Mouse (Mus musculus) embryonic facial prominence, embryonic 12.5 days (tissue): ENCODE data around the gene Hist2h3c1. TPM values are rescaled to one million over a fixed set of nuclear protein-coding genes. Genes with fewer than 3 reads are reported as not detected.
A peak's percentile ranks its signal among the peaks of the same experiment; 100 is the strongest.
"Not testable (repeated sequence)": the region's sequence is repeated elsewhere in the genome, so short reads cannot be mapped to it uniquely, and the experiment has no call there.

Source experiments
- ATAC-seq: fragments of 200-750 bp; cut with Nextera tagmentation; 2 replicates; pipeline ENCODE4 v1.8.0; 2017; ENCODE audit not compliant: insufficient number of reproducible peaks, insufficient read depth, low FRiP score, low TSS enrichment
- H3K27ac ChIP-seq: fragments of 300-500 bp; sonication (generic); 2 replicates; pipeline ENCODE4 v1.5.1; 2016; ENCODE audit warnings: mild to moderate bottlenecking
- H3K27me3 ChIP-seq: fragments of 300-500 bp; sonication (generic); 2 replicates; pipeline ENCODE4 v1.6.1; 2016; ENCODE audit warnings: mild to moderate bottlenecking, moderate library complexity
- H3K36me3 ChIP-seq: fragments of 300-500 bp; sonication (generic); 2 replicates; pipeline ENCODE4 v1.6.1; 2016; ENCODE audit warnings: mild to moderate bottlenecking
- H3K4me1 ChIP-seq: fragments of 300-500 bp; sonication (generic); 2 replicates; pipeline ENCODE4 v1.6.1; 2016
- H3K4me2 ChIP-seq: fragments of 300-500 bp; sonication (generic); replicated peaks from 2 replicates; pipeline ENCODE4 v1.6.1; 2016; ENCODE audit warnings: mild to moderate bottlenecking, moderate library complexity
- H3K4me3 ChIP-seq: fragments of 300-500 bp; sonication (generic); 2 replicates; pipeline ENCODE4 v1.5.1; 2016; ENCODE audit warnings: mild to moderate bottlenecking
- H3K9ac ChIP-seq: fragments of 300-500 bp; sonication (generic); 2 replicates; pipeline ENCODE4 v1.6.1; 2016; ENCODE audit warnings: mild to moderate bottlenecking, moderate library complexity
- H3K9me3 ChIP-seq: fragments of 300-500 bp; sonication (generic); 2 replicates; pipeline ENCODE4 v1.6.1; 2016; ENCODE audit warnings: mild to moderate bottlenecking, moderate library complexity
- WGBS: fragments of 180-500 bp; shearing (Covaris S2); methylation state at CpG from one replicate; pipeline ENCODE4 v1.1.7; 2016; 5-methylcytosine and 5-hydroxymethylcytosine counted together
- polyA plus RNA-seq: library from polyadenylated mRNA; unstranded; fragments of >200 nt; fragmentation: Nextera tagmentation; extraction: Ambion mirVana; gene quantifications from 2 replicates; pipeline ENCODE4 v1.2.1, GENCODE M21; 2016

The Hist2h3c1 gene
- polyA plus RNA-seq, 1 experiment from 2014 or later: 0.83 TPM

- no peak for ATAC-seq
- 71% methylated on average over 4 of the region's 4 CpGs for WGBS
- peak overlapping the region; percentile 85 for H3K27ac ChIP-seq
- H3K27me3 ChIP-seq: no peaks in the 10 kb centered on the region
- H3K9ac ChIP-seq: peak overlapping the region; percentile 70
- H3K4me3 ChIP-seq: peak overlapping the region; percentile 50
- no peaks in the 10 kb centered on the region for H3K9me3 ChIP-seq
- H3K4me2 ChIP-seq: peak overlapping the region; percentile 69
- no peaks in the 10 kb centered on the region for H3K36me3 ChIP-seq
- peaks cover 19% of the 10 kb centered on the region for H3K4me1 ChIP-seq
Observed at GRCm38 (mm10) chr3:96236834-96237334, 9.6 kb upstream of the Hist2h3c1 start.

GRCm38 (mm10) chr3:96237335-96237903 lies 9.1 kb upstream of the Hist2h3c1 start:
- no peaks in the 10 kb centered on the region for H3K27me3 ChIP-seq

GRCm38 (mm10) chr3:96237904-96238511 lies 8.5 kb upstream of the Hist2h3c1 start:
- no peaks in the 10 kb centered on the region for H3K36me3 ChIP-seq
- peaks cover 21% of the 10 kb centered on the region for H3K4me1 ChIP-seq
- no peaks in the 10 kb centered on the region for H3K9me3 ChIP-seq
- no peak for ATAC-seq
- WGBS: 1% methylated on average over 12 of the region's 12 CpGs
- H3K27ac ChIP-seq: peak overlapping the region; percentile 85
- peak overlapping the region; percentile 69 for H3K4me2 ChIP-seq
- peak overlapping the region; percentile 50 for H3K4me3 ChIP-seq
- peak overlapping the region; percentile 70 for H3K9ac ChIP-seq
- H3K27me3 ChIP-seq: no peaks in the 10 kb centered on the region

More at GRCm38 (mm10) chr3:96237335-96237903, 9.1 kb upstream of the Hist2h3c1 start:
- WGBS: 23% methylated on average over 7 of the region's 7 CpGs
- peak overlapping the region; percentile 85 for H3K27ac ChIP-seq
- peaks cover 21% of the 10 kb centered on the region for H3K4me1 ChIP-seq
- H3K9me3 ChIP-seq: no peaks in the 10 kb centered on the region
- peak overlapping the region; percentile 69 for H3K4me2 ChIP-seq
- no peaks in the 10 kb centered on the region for H3K36me3 ChIP-seq
- H3K9ac ChIP-seq: peak overlapping the region; percentile 70
- ATAC-seq: no peak
- H3K4me3 ChIP-seq: peak overlapping the region; percentile 50

- H3K4me1 ChIP-seq: peaks cover 27% of the 10 kb centered on the region
- peak within 1 kb of the TSS; percentile 50 for H3K4me3 ChIP-seq
- 1% methylated on average over 14 of the region's 68 CpGs for WGBS
- H3K4me2 ChIP-seq: peak within 1 kb of the TSS; percentile 69
- not testable (repeated sequence) for H3K36me3 ChIP-seq, H3K27me3 ChIP-seq, H3K9me3 ChIP-seq
- H3K27ac ChIP-seq: peak within 1 kb of the TSS; percentile 85
- ATAC-seq: peak; percentile 90
- H3K9ac ChIP-seq: peak within 1 kb of the TSS; percentile 70
Observed at GRCm38 (mm10) chr3:96238954-96239793, 7.3 kb upstream of the Hist2h3c1 start, which contains the start of gene Hist2h3c2. Gene Hist2h3c2 (minus strand): TSS chr3:96239127.

- H3K27ac ChIP-seq: peak within 1 kb of the TSS; percentile 90
- not testable (repeated sequence) for H3K27me3 ChIP-seq, H3K9me3 ChIP-seq, H3K36me3 ChIP-seq
- 3% methylated on average over 42 of the region's 85 CpGs for WGBS
- H3K4me3 ChIP-seq: peak within 1 kb of the TSS; percentile 32
- peak within 1 kb of the TSS; percentile 36; the same call in 1 of the 2 replicates for H3K9ac ChIP-seq
- H3K4me1 ChIP-seq: peaks cover 32% of the 10 kb centered on the region
- peak within 1 kb of the TSS; percentile 31 for H3K4me2 ChIP-seq
- ATAC-seq: peak; percentile 85
Observed at GRCm38 (mm10) chr3:96239949-96240798, 6.3 kb upstream of the Hist2h3c1 start, which contains the start of gene Hist2h2aa2. Gene Hist2h2aa2 (minus strand): TSS chr3:96240276.

- Histone ChIP-seq H3K4me3 (no peak overlapping the region), H3K36me3 (no peaks in the 10 kb centered on the region), H3K4me2 (peak overlapping the region; percentile 30), H3K27ac (peak overlapping the region; percentile 90), H3K9ac (peak overlapping the region; percentile 36; the same call in 1 of the 2 replicates), H3K27me3 (no peaks in the 10 kb centered on the region), H3K4me1 (peaks cover 32% of the 10 kb centered on the region), H3K9me3 (no peaks in the 10 kb centered on the region)
- WGBS: 78% methylated on average over 9 of the region's 9 CpGs
- ATAC-seq: no peak
Observed at GRCm38 (mm10) chr3:96240799-96241197, 5.7 kb upstream of the Hist2h3c1 start.

GRCm38 (mm10) chr3:96243921-96244572 lies 2.4 kb upstream of the Hist2h3c1 start:
- Histone ChIP-seq H3K9ac (peak overlapping the region; percentile 61), H3K4me1 (peaks cover 28% of the 10 kb centered on the region), H3K27me3 (no peaks in the 10 kb centered on the region), H3K4me2 (peak overlapping the region; percentile 49), H3K36me3 (no peaks in the 10 kb centered on the region), H3K27ac (peak overlapping the region; percentile 97), H3K4me3 (0 out of 2 replicates have a peak overlapping the region, but pooled peaks have one; percentile 40), H3K9me3 (no peaks in the 10 kb centered on the region)
- WGBS: 80% methylated on average over 7 of the region's 7 CpGs
- no peak for ATAC-seq

- Histone ChIP-seq H3K4me2 (peak within 1 kb of the TSS; percentile 49), H3K4me3 (peak within 1 kb of the TSS; percentile 40), H3K27ac (peak within 1 kb of the TSS; percentile 97), H3K4me1 (peaks cover 29% of the 10 kb centered on the region), H3K9ac (peak within 1 kb of the TSS; percentile 61)
- not testable (repeated sequence) for H3K9me3 ChIP-seq, H3K27me3 ChIP-seq, H3K36me3 ChIP-seq
- peak; percentile 85 for ATAC-seq
- under 1% methylated on average over 38 of the region's 88 CpGs for WGBS
Observed at GRCm38 (mm10) chr3:96245003-96245886, 1.2 kb upstream of the Hist2h3c1 start, which contains the start of gene Hist2h2aa1. Gene Hist2h2aa1 (plus strand): TSS chr3:96245497.

- ATAC-seq: peak; percentile 12
- not testable (repeated sequence) for H3K9ac ChIP-seq
Observed at GRCm38 (mm10) chr3:96246018-96246417, 467 bp upstream of the Hist2h3c1 start.

More at GRCm38 (mm10) chr3:96246018-96246417, 467 bp upstream of the Hist2h3c1 start:
- peak overlapping the region; percentile 34 for H3K4me3 ChIP-seq
- H3K27ac ChIP-seq: peak overlapping the region; percentile 74; the same call in 1 of the 2 replicates
- H3K4me1 ChIP-seq: peaks cover 29% of the 10 kb centered on the region
- not testable (repeated sequence) for H3K9me3 ChIP-seq, H3K27me3 ChIP-seq, H3K36me3 ChIP-seq, H3K4me2 ChIP-seq
- WGBS: under 1% methylated on average over 10 of the region's 21 CpGs
